Mouse (Mus musculus) CH12.LX (cell line): ENCODE data around the gene Gm36176. TPM values are rescaled to one million over a fixed set of nuclear protein-coding genes. Genes with fewer than 3 reads are reported as not detected.

ENCODE experiments used
- DNase-seq: peaks from one replicate; pipeline ENCODE4 v3.0.0-alpha.2; 2013; ENCODE audit errors: extremely low read depth
- H3K27ac ChIP-seq: 2 replicates; pipeline ENCODE4 v1.5.1; 2012; ENCODE audit warnings: low read depth, mild to moderate bottlenecking, control low read depth, moderate library complexity; ENCODE audit not compliant: insufficient read depth
- H3K27me3 ChIP-seq: replicated peaks from 2 replicates; pipeline ENCODE3; 2012; ENCODE audit warnings: inconsistent platforms
- H3K36me3 ChIP-seq, 2 experiments: replicated peaks in 1 of 2; 2 replicates each; pipeline versions ENCODE3 to v1.6.1; 2012; ENCODE audit warnings: inconsistent platforms in 1 of 2, low read length in 1 of 2, mild to moderate bottlenecking in 1 of 2, mixed read lengths in 1 of 2, moderate library complexity in 1 of 2; ENCODE audit not compliant: control insufficient read depth in 1 of 2, insufficient read depth in 1 of 2
- H3K4me1 ChIP-seq, 2 experiments: 2 replicates each; pipeline ENCODE4 v1.6.1; 2012; ENCODE audit warnings: inconsistent platforms in 1 of 2, moderate library complexity in 1 of 2; ENCODE audit not compliant: insufficient read depth in 2 of 2, control insufficient read depth in 1 of 2
- H3K4me2 ChIP-seq: 2 replicates; pipeline ENCODE4 v1.6.1; 2012; ENCODE audit warnings: low read depth, mild to moderate bottlenecking, control low read depth; ENCODE audit not compliant: poor library complexity, insufficient read depth, severe bottlenecking
- H3K4me3 ChIP-seq, 3 experiments: fragments of 150-350 bp in 1 of 3; sonication (generic) in 1 of 3; replicated peaks in 1 of 3; 2 replicates each; pipeline versions ENCODE3 to v1.5.1; 2011 to 2012; ENCODE audit warnings: low read depth in 2 of 3, low read length in 2 of 3, mild to moderate bottlenecking in 2 of 3, moderate library complexity in 2 of 3, control low read depth in 1 of 3, improper control_type of control experiment in 1 of 3, inconsistent platforms in 1 of 3, mixed read lengths in 1 of 3; ENCODE audit not compliant: poor library complexity in 1 of 3
- H3K79me2 ChIP-seq: replicated peaks from 2 replicates; pipeline ENCODE4 v1.6.1; 2012; ENCODE audit warnings: mild to moderate bottlenecking, moderate library complexity; ENCODE audit not compliant: control insufficient read depth, poor library complexity, insufficient read depth, severe bottlenecking; ENCODE audit errors: extremely low read depth
- H3K9ac ChIP-seq: 2 replicates; pipeline ENCODE4 v1.6.1; 2012; ENCODE audit warnings: low read depth, mild to moderate bottlenecking, control low read depth, moderate library complexity; ENCODE audit not compliant: insufficient read depth
- H3K9me3 ChIP-seq: replicated peaks from 2 replicates; pipeline ENCODE3; 2012; ENCODE audit warnings: low read length, inconsistent platforms, mixed read lengths
- CHD1 ChIP-seq: IDR thresholded peaks from 2 replicates; pipeline ENCODE4 v1.6.1; 2012; ENCODE audit warnings: low read depth, low read length, improper control_type of control experiment, inconsistent platforms
- CHD2 ChIP-seq: IDR thresholded peaks from 2 replicates; pipeline ENCODE4 v1.6.1; 2011; ENCODE audit warnings: low read length, improper control_type of control experiment
- CTCF ChIP-seq, 2 experiments: IDR thresholded peaks in 1 of 2; conservative IDR thresholded peaks in 1 of 2; 2 replicates each; pipeline ENCODE4 v1.5.1; 2011 to 2012; ENCODE audit warnings: low read depth in 2 of 2, low read length in 2 of 2, improper control_type of control experiment in 1 of 2, inconsistent platforms in 1 of 2, mild to moderate bottlenecking in 1 of 2, moderate library complexity in 1 of 2
- MXI1 ChIP-seq: IDR thresholded peaks from 2 replicates; pipeline ENCODE4 v1.6.1; 2011; ENCODE audit warnings: mild to moderate bottlenecking, low read depth, low read length, improper control_type of control experiment
- RAD21 ChIP-seq: IDR thresholded peaks from 2 replicates; pipeline ENCODE4 v1.6.1; 2011; ENCODE audit warnings: low read depth, mild to moderate bottlenecking, low read length, improper control_type of control experiment, moderate library complexity
- RCOR1 ChIP-seq: conservative IDR thresholded peaks from 2 replicates; pipeline ENCODE4 v1.6.1; 2012; ENCODE audit warnings: low read depth, mild to moderate bottlenecking, inconsistent platforms, low read length, improper control_type of control experiment
- SMC3 ChIP-seq: IDR thresholded peaks from 2 replicates; pipeline ENCODE4 v1.6.1; 2011; ENCODE audit warnings: low read depth, low read length, improper control_type of control experiment
- UBTF ChIP-seq: IDR thresholded peaks from 2 replicates; pipeline ENCODE4 v1.6.1; 2012; ENCODE audit warnings: low read depth, mild to moderate bottlenecking, inconsistent platforms, low read length, improper control_type of control experiment, moderate library complexity
- dilution Hi-C: fragments of 300-500 bp; cut with MboI; formaldehyde crosslinking; loops from 2 replicates; pipeline ENCODE4 v1.14.3; 2020; ENCODE audit warnings: low sequenced_read_pairs; ENCODE audit not compliant: extremely low pct_unique_long_range_greater_than_20kb, extremely low pct_ligation_motif_present
- in situ Hi-C: fragments of 300-500 bp; cut with MboI; formaldehyde crosslinking; loops from 3 replicates; pipeline ENCODE4 v1.14.3; 2019; ENCODE audit warnings: low sequenced_read_pairs, low pct_ligation_motif_present, low pct_unique_long_range_greater_than_20kb, mixed read lengths
- polyA plus RNA-seq: library from polyadenylated mRNA; unstranded; fragments of >175 nt; gene quantifications from 2 replicates; pipeline ENCODE4 v1.2.1, GENCODE M21; 2012; ENCODE audit warnings: low read depth; ENCODE audit not compliant: insufficient read length
- total RNA-seq, 2 experiments: library from RNA; depleted of rRNA; stranded (reverse); fragments of 300-350 nt in 1 of 2; fragments of >200 nt in 1 of 2; gene quantifications; 2 replicates each; pipeline ENCODE4 v1.2.3; 2012 to 2014

The Gm36176 gene
- total and polyA plus RNA-seq, 3 experiments: not detected

DNA sequence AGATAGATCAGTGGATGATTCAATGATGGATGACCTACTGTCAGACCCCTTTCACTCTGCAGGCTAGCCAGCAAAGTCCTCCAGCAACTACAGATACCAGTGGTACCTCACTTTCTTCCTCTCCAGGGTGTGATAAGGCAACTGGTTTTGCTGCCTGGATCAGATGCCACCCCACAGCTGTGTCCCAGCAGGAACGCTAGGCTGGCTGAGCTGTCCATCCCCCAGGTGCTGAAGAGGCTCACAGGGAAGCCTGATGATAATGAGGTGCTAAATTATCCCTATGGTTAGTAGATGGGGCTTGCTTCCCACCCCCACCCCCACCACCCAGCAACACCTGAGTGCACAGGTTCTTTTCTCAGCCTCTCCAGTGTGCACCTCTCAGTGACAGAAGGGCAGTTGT lies 20.9 kb downstream of the Gm36176 start:
- Histone ChIP-seq H3K27ac (no peak overlapping the region), H3K9me3 (peaks cover 5% of the 10 kb centered on the region), H3K79me2 (no peaks in the 10 kb centered on the region), H3K4me3 (no peak overlapping the region), H3K27me3 (peaks cover 54% of the 10 kb centered on the region), H3K4me2 (no peak overlapping the region), H3K4me1 (peaks cover 5 to 6% of the 10 kb centered on the region in 2 experiments)
- dilution Hi-C loops (no loop called here), in situ Hi-C loops (no loop called here)
- no peak for DNase-seq
- no peak for TF ChIP-seq CHD2
- TF ChIP-seq, all 38 proteins: peak for 0
- H3K9ac ChIP-seq: no peak overlapping the region
- H3K36me3 ChIP-seq: no peaks in the 10 kb centered on the region

DNA sequence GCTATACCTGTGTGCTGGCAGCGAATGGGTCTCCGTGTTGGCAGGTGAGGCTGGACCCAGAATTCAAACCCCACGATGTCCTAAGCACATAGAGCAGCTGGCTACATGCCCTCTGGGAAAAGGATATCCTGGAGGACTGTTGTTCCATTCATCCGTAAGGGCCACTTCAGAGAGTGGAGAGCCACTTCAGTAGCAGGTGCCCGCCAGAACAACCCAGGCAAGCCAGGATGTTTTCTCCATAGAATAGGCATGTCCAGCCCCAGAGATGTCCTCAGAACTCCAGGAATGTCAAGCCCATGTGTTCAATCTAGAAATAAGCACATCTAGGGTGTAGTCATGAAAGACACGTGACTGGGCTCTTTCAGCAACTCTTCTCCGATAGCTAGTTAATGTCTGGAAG lies 23.0 kb downstream of the Gm36176 start:
- Histone ChIP-seq H3K4me2 (no peak overlapping the region), H3K36me3 (no peaks in the 10 kb centered on the region), H3K4me3 (no peak overlapping the region), H3K4me1 (peaks cover under 1 to 1% of the 10 kb centered on the region in 2 experiments; a peak in 3 of 4 replicates), H3K27ac (no peak overlapping the region), H3K9ac (no peak overlapping the region), H3K79me2 (no peaks in the 10 kb centered on the region), H3K27me3 (peaks cover 48% of the 10 kb centered on the region), H3K9me3 (peaks cover under 1% of the 10 kb centered on the region)
- DNase-seq: no peak
- dilution Hi-C loops (no loop called here), in situ Hi-C loops (no loop called here)
- TF ChIP-seq UBTF (no peak), CHD1 (no peak), SMC3 (no peak), RCOR1 (no peak)

DNA sequence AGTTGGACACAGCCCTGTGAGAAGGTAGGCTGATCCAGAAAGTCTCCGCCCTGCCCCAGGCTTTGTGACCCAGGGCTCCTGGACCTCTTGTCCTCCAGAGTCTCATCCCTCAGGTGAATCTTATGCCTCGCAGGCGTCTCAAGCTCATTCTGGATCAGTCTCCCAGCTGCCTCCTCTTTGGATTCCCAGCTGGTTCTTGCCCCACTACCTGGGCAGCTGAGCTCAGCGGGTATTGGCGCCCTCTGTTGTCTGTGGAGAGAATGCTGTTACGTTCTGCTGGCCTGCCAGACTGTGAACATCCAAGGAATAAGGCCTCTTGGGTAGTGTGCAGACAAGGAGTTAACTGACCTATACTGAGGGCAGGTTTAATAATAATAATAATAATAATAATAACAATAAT lies 32.4 kb downstream of the Gm36176 start:
- H3K4me1 ChIP-seq: no peaks in the 10 kb centered on the region
- TF ChIP-seq RAD21 (peak; percentile 38), SMC3 (peak; percentile 35), MXI1 (no peak), CTCF (conservative IDR thresholded peaks at IDR 0.05 in 1 of 2, IDR thresholded peaks at IDR 0.05 in 1 of 2; ENCODE audit: low read depth in 2 of 2, low read length in 2 of 2) (peak in 1 of 2 experiments; percentile 59; a peak in 2 of 4 replicates)
- TF ChIP-seq, all 38 proteins: peak for 3
- in situ Hi-C loops: loop anchor here (25.0 kb wide), 1 partner anchor 242 kb away; no protein-coding TSS in a partner anchor
- no peak overlapping the region for H3K4me3 ChIP-seq
- no peak overlapping the region for H3K4me2 ChIP-seq
- H3K79me2 ChIP-seq: no peaks in the 10 kb centered on the region
- DNase-seq: no peak
- no peak overlapping the region for H3K27ac ChIP-seq
- H3K9ac ChIP-seq: no peak overlapping the region
- no peaks in the 10 kb centered on the region for H3K36me3 ChIP-seq
- dilution Hi-C loops: no loop called here
- H3K27me3 ChIP-seq: peaks cover 76% of the 10 kb centered on the region
- H3K9me3 ChIP-seq: peaks cover 4% of the 10 kb centered on the region
